ENCODE assay signal across 8 mouse cellular contexts in genomic region chr5:27841701-27842295, GRCm38 (mm10). TPM values are rescaled to one million over a fixed set of nuclear protein-coding genes. Genes with fewer than 3 reads are reported as not detected.
DNase-seq lines count a peak whose midpoint lies in the region; ATAC-seq lines count a peak whose summit lies in the region.
"Had no signal": no experiment of that assay in that cellular context is flagged by ENCODE, and none has a peak within 500 bp of the region (broad histone marks: within the 10 kb centered on the region; RNA-seq: fewer than 3 reads in every experiment).

TSS of gene Htr5a (plus strand) at chr5:27842149.

- DNase-seq in urinary bladder, postnatal 14 days (ENCODE audit: low spot score), result peak; percentile 10
- no peak for DNase-seq in urinary bladder, adult 18-20 months (ENCODE audit: low spot score in 2 of 2)
- DNase-seq in embryonic facial prominence, embryonic 11.5 days (ENCODE audit: low spot score), result peak; percentile 78
- peak; percentile 58 to 61 for DNase-seq in left cerebral cortex, adult 8-10 months (ENCODE audit: low spot score in 2 of 2)
- DNase-seq in spleen, postnatal 36 days (ENCODE audit: low spot score in 2 of 2), result no peak

- no peaks in the 10 kb centered on the region for H3K4me1 ChIP-seq in embryonic facial prominence, embryonic 11.5 days (ENCODE audit: control insufficient read depth, insufficient read depth, low read length)
- H3K4me1 ChIP-seq in hindbrain, embryonic 13.5 days (replicated peaks), result peaks cover 13% of the 10 kb centered on the region
- H3K4me1 ChIP-seq in neural tube, embryonic 14.5 days (ENCODE audit: control insufficient read depth, insufficient read depth, low read length), result no peaks in the 10 kb centered on the region

- no peak within 1 kb of the TSS for H3K9ac ChIP-seq in embryonic facial prominence, embryonic 11.5 days (replicated peaks; ENCODE audit: low read length)
- peak within 1 kb of the TSS; percentile 77 for H3K9ac ChIP-seq in hindbrain, embryonic 13.5 days
- H3K9ac ChIP-seq in neural tube, embryonic 14.5 days (replicated peaks; ENCODE audit: low read depth, low read length), result peak within 1 kb of the TSS; percentile 55

- 4% methylated on average over 25 of the region's 25 CpGs for WGBS in embryonic facial prominence, embryonic 11.5 days
- WGBS in hindbrain, embryonic 13.5 days, result 4% methylated on average over 25 of the region's 25 CpGs
- WGBS in neural tube, embryonic 14.5 days, result 6% methylated on average over 25 of the region's 25 CpGs

- peak within 1 kb of the TSS; percentile 32 for H3K4me2 ChIP-seq in embryonic facial prominence, embryonic 11.5 days (ENCODE audit: low read depth, low read length)
- peak within 1 kb of the TSS; percentile 77 for H3K4me2 ChIP-seq in hindbrain, embryonic 13.5 days
- peak within 1 kb of the TSS; percentile 56 for H3K4me2 ChIP-seq in neural tube, embryonic 14.5 days (ENCODE audit: low read depth, low read length)

- H3K36me3 ChIP-seq in embryonic facial prominence, embryonic 11.5 days (replicated peaks; ENCODE audit: control insufficient read depth, insufficient read depth, low read depth, low read length), result no peaks in the 10 kb centered on the region
- no peaks in the 10 kb centered on the region for H3K36me3 ChIP-seq in hindbrain, embryonic 13.5 days
- no peaks in the 10 kb centered on the region for H3K36me3 ChIP-seq in neural tube, embryonic 14.5 days (ENCODE audit: control insufficient read depth, insufficient read depth, low read length)

- H3K27ac ChIP-seq in embryonic facial prominence, embryonic 11.5 days (replicated peaks; ENCODE audit: low read depth, low read length), result no peak within 1 kb of the TSS
- no peak within 1 kb of the TSS; the same call in 1 of the 2 replicates for H3K27ac ChIP-seq in hindbrain, embryonic 13.5 days
- H3K27ac ChIP-seq in neural tube, embryonic 14.5 days (ENCODE audit: low read depth, low read length), result 0 out of 2 replicates have a peak within 1 kb of the TSS, but pooled peaks have one; percentile 7

- H3K27me3 ChIP-seq in embryonic facial prominence, embryonic 11.5 days (ENCODE audit: control insufficient read depth, insufficient read depth, low read length), result peaks cover 9% of the 10 kb centered on the region
- peaks cover 25% of the 10 kb centered on the region for H3K27me3 ChIP-seq in hindbrain, embryonic 13.5 days
- H3K27me3 ChIP-seq in neural tube, embryonic 14.5 days (ENCODE audit: control insufficient read depth, insufficient read depth, low read length), result 0 out of 2 replicates have a peak, but pooled peaks cover 2% of the 10 kb centered on the region

- H3K4me3 ChIP-seq in embryonic facial prominence, embryonic 11.5 days (ENCODE audit: low read depth, low read length), result no peak within 1 kb of the TSS; the same call in 1 of the 2 replicates
- peak within 1 kb of the TSS; percentile 48 for H3K4me3 ChIP-seq in hindbrain, embryonic 13.5 days
- peak within 1 kb of the TSS; percentile 41 for H3K4me3 ChIP-seq in neural tube, embryonic 14.5 days (ENCODE audit: low read depth, low read length)

- H3K9me3 ChIP-seq in embryonic facial prominence, embryonic 11.5 days (replicated peaks; ENCODE audit: control insufficient read depth, low read length), result no peaks in the 10 kb centered on the region
- no peaks in the 10 kb centered on the region for H3K9me3 ChIP-seq in hindbrain, embryonic 13.5 days
- no peaks in the 10 kb centered on the region for H3K9me3 ChIP-seq in neural tube, embryonic 14.5 days (ENCODE audit: control insufficient read depth, low read length)

- ATAC-seq in embryonic facial prominence, embryonic 11.5 days (replicated peaks; ENCODE audit: insufficient number of reproducible peaks, low FRiP score, low TSS enrichment, low read depth), result peak; percentile 65
- peak; percentile 94 for ATAC-seq in hindbrain, embryonic 13.5 days (ENCODE audit: low FRiP score)
- ATAC-seq in neural tube, embryonic 14.5 days (ENCODE audit: low read depth), result peak; percentile 90

RNA-seq across cellular contexts. Expression of gene Htr5a, which starts in this region (rescaled TPM):
- not detected in 2 replicates for polyA plus RNA-seq in embryonic facial prominence, embryonic 11.5 days (2014; fragmentation: Nextera tagmentation; extraction: Ambion mirVana)
- polyA plus RNA-seq in hindbrain, embryonic 13.5 days (2015; fragmentation: Nextera tagmentation; extraction: Ambion mirVana), result 0.62 and 0.83 TPM in 2 replicates
- total RNA-seq in left cerebral cortex, adult 8-10 months (2022), result 10 to 100 TPM; 11.2 to 12.9 (median 12.4) TPM
- polyA plus RNA-seq in neural tube, embryonic 14.5 days (2014; fragmentation: Nextera tagmentation; extraction: Ambion mirVana), result 1.2 and 1.6 TPM in 2 replicates
- total RNA-seq: neutrophil, adult 5-6 weeks had no signal

Comparison
In these comparisons a context has a peak if more than half of its experiments do, and no peak if none do; other contexts are left out.
1. DNase-seq: peak in urinary bladder, postnatal 14 days (single experiment) and left cerebral cortex, adult 8-10 months (2 of 2); none in urinary bladder, adult 18-20 months (0 of 2) and spleen, postnatal 36 days (0 of 2).
2. Peak in DNase-seq, ATAC-seq and H3K4me2 ChIP-seq in embryonic facial prominence, embryonic 11.5 days; RNA of the gene not detected or under 1 TPM.
3. Peak in ATAC-seq, H3K4me3 ChIP-seq, H3K9ac ChIP-seq and H3K4me2 ChIP-seq in hindbrain, embryonic 13.5 days; RNA of the gene not detected or under 1 TPM.
4. Peak in every context shown above with its lines, with median percentiles within 50 percentile points of each other: ATAC-seq and H3K4me2 ChIP-seq.